Mouse (Mus musculus): ENCODE data around the gene Fhod1. TPM values are rescaled to one million over a fixed set of nuclear protein-coding genes. Genes with fewer than 3 reads are reported as not detected.

Gene Fhod1
- 100 to 1,000 TPM in 1 of 2 experiments, 10 to 100 TPM in 1; 97.1 to 105 TPM for total RNA-seq (2023)

GRCm38 (mm10) chr8:105347428-105348221 is at the start of gene Fhod1:
Gene Fhod1 (minus strand): TSS chr8:105347953.

GRCm38 (mm10) chr8:105373032-105373431 is 25.3 kb upstream of the Fhod1 start, which contains the start of gene Plekhg4:
Gene Plekhg4 (plus strand): TSS chr8:105373274.

DNA sequence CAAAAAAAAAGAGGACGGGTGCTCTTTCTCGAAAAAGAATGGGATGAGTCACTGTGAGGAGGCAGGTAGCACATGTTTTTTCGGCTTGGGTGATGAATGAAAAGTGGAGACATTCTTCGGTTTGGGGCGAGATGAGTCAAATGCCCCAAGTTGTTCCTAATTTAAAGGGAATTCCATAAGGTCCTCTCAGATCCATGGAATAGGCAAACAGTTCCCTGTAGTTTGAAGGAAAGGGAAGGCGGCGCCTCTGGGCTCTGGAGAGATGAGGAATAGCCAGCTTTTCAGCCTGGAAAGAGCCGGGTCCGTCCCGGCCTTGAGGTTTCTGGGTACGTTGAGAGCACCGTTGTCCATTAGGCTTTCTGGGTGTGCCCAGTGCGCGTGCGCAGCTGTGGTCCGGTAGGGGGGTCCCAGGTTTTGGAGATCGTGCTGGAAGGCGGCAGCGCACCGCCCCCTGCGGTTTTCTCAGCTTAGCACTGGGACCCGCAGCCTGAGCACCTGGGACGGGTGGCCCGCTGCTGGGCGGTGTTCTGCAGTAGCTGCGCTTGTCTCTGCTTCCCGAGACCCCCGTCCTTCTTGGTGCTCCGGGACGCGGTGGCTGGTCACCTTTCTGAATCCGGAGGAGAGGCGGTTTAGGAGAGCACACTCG is 820 bp upstream of the Fhod1 start, which contains the start of gene Slc9a5:
TSS of gene Slc9a5 (plus strand) at position 394 of the 646 bp plus-strand sequence.

GRCm38 (mm10) chr8:105326141-105326672 is 21.5 kb downstream of the Fhod1 start, which contains the start of the genes Lrrc29 and Tmem208:
Gene Lrrc29 (minus strand): TSS chr8:105326278.
Gene Tmem208 (plus strand): TSS chr8:105326354.

GRCm38 (mm10) chr8:105305211-105306145 is 42.3 kb downstream of the Fhod1 start, which contains the start of gene Elmo3:
Gene Elmo3 (plus strand): TSS chr8:105305601.

DNA sequence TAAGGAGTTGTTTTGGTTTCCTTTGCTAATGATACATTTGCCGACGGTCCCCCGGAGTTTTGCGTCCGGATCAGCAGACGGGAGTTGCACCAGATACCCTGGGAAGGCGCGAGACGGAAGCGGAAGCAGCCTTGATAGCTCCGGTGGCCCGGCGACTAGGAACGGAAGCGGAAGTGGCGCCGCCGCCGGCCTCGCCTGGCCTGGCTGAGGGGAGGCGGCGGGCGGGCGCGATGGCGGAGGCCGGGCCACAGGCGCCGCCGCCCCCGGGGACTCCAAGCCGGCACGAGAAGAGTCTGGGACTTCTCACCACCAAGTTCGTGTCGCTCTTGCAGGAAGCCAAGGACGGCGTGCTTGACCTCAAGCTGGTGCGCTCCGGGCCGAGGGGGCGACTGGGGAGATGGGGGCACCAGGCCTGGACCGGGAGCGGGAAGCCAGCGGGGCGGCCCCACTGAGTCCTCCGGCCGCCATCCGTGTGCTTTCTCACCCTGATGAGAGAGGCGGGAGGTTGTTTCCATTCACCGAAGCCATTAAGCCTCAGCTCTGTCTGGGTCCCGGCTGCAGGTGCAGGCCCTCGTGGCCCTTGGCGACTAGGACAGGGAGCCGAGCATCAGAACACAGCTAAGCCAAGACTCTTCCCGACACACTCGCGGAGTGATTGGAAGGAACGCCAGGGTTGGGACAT is 50.1 kb downstream of the Fhod1 start, which contains the start of gene E2f4:
TSS of gene E2f4 (plus strand) at position 153 of the 682 bp plus-strand sequence.

DNA sequence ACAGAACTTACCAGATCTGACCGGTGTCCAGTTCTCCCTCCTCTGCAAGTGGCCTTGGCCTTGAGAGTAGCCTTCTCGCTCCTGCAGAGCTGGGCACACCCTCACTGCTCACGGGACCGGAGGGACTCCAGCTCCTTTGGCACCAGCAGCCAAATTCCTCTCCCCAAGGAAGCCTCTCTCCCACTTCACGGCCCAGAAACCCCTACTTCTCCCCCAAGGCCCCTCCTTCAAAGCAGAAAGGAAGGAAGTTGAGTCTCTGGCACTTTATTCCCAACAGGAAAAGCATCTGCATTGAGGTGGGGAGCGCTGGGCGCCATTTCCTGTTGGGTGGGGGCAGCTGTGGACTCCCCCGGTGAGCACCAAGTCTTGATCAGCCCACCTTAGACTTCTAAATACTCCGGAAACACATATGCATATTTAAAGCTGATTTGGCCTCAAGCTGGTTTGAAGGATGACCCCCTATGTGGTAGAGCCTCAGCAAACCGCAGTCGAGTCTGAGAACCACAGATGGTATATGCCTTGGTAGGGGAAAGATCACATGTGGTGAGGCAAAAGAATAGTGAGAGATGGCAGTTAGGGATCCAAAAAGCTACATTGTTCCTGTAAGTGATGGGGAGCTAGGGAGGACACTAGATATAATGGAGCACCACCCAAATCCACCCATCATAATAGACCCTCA is 51.7 kb downstream of the Fhod1 start, which contains the start of gene Exoc3l:
TSS of gene Exoc3l (minus strand) at position 207 of the 679 bp plus-strand sequence.

DNA sequence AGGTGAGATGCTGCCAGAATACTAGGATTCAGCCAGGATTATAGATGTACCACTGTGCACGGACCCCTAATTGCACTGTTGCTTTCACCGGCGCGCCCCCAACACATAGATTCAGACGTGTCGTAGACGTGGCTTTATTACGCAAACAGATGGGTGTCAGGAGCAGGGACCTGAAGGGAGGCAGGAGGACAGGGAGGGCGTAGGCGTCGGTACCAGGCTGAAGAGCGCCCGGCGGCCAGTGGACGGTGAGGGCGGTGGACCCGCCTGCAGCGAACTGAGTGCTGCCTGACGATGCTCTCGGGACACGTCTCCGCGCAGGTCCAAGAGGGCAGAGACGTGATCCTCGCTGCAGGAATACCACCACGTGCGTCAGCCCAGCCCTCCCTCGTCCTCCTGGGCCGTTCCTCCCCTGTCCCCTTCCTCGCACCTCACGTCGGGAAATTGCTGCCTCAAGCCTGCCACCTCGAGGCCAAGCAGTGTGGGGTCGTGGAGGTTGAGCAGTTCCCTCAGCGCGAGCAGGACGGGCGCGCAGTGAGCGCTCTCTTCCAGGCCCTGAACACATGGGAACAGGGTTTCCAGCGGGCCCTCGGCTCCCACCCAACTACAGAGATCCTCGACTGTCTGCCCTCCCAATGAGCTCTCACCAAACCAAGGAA is 57.8 kb downstream of the Fhod1 start, which contains the start of gene 4931428F04Rik:
TSS of gene 4931428F04Rik (minus strand) at position 60 of the 656 bp plus-strand sequence.

Other genes with a start within 250 kb of the Fhod1 start
- not detected for gene Ces4a, start 216.2 kb downstream of the Fhod1 start, total RNA-seq (2023)
- 10 to 100 TPM; 79.9 to 88.1 TPM for gene Cbfb, start 177.3 kb downstream of the Fhod1 start, total RNA-seq (2023)
- gene D230025D16Rik, start 122.8 kb downstream of the Fhod1 start, total RNA-seq (2023), result 10 to 100 TPM; 44.9 to 46.8 TPM
- under 1 TPM; 0.21 to 0.42 TPM for gene B3gnt9, start 92.8 kb downstream of the Fhod1 start, total RNA-seq (2023)
- 10 to 100 TPM; 24.2 to 28.7 TPM for gene Tradd, start 83.3 kb downstream of the Fhod1 start, total RNA-seq (2023)
- gene Fbxl8, start 83.3 kb downstream of the Fhod1 start, total RNA-seq (2023), result 1 to 10 TPM; 6.5 to 6.8 TPM
- 1 to 10 TPM in 1 of 2 experiments, under 1 TPM in 1; 0.43 to 1.1 TPM for gene Hsf4, start 78.2 kb downstream of the Fhod1 start, total RNA-seq (2023)
- gene Nol3, start 71.8 kb downstream of the Fhod1 start, total RNA-seq (2023), result not detected
- gene 4931428F04Rik, start 58.1 kb downstream of the Fhod1 start, total RNA-seq (2023), result 1 to 10 TPM; 1.5 to 3.4 TPM
- gene Exoc3l, start 51.9 kb downstream of the Fhod1 start, total RNA-seq (2023), result 1 to 10 TPM in 1 of 2 experiments, not detected in 1; 1.6 TPM
- 10 to 100 TPM; 57.3 to 62.0 TPM for gene E2f4, start 50.3 kb downstream of the Fhod1 start, total RNA-seq (2023)
- 1 to 10 TPM in 1 of 2 experiments, under 1 TPM in 1; 0.64 to 1.4 TPM for gene Elmo3, start 42.4 kb downstream of the Fhod1 start, total RNA-seq (2023)
- 1 to 10 TPM; 3.6 to 4.0 TPM for gene Lrrc29, start 21.7 kb downstream of the Fhod1 start, total RNA-seq (2023)
- 10 to 100 TPM; 37.7 to 41.4 TPM for gene Tmem208, start 21.6 kb downstream of the Fhod1 start, total RNA-seq (2023)
- 1 to 10 TPM; 1.4 to 2.1 TPM for gene Slc9a5, start 890 bp upstream of the Fhod1 start, total RNA-seq (2023)
- under 1 TPM; 0.49 to 0.50 TPM for gene Plekhg4, start 25.3 kb upstream of the Fhod1 start, total RNA-seq (2023)
- gene Kctd19, start 65.5 kb upstream of the Fhod1 start, total RNA-seq (2023), result 1 to 10 TPM; 1.3 to 1.7 TPM
- not detected for gene Lrrc36, start 65.6 kb upstream of the Fhod1 start, total RNA-seq (2023)
- gene Tppp3, start 123.6 kb upstream of the Fhod1 start, total RNA-seq (2023), result 100 to 1,000 TPM; 330 to 336 TPM
- gene Zdhhc1, start 148.9 kb upstream of the Fhod1 start, total RNA-seq (2023), result 1 to 10 TPM; 7.5 to 7.6 TPM
- gene Hsd11b2, start 170.8 kb upstream of the Fhod1 start, total RNA-seq (2023), result not detected
- gene Atp6v0d1, start 218.1 kb upstream of the Fhod1 start, total RNA-seq (2023), result 100 to 1,000 TPM; 135 to 142 TPM

Data from monocyte, adult 59 days (primary cell).